In the genomic region with DNA sequence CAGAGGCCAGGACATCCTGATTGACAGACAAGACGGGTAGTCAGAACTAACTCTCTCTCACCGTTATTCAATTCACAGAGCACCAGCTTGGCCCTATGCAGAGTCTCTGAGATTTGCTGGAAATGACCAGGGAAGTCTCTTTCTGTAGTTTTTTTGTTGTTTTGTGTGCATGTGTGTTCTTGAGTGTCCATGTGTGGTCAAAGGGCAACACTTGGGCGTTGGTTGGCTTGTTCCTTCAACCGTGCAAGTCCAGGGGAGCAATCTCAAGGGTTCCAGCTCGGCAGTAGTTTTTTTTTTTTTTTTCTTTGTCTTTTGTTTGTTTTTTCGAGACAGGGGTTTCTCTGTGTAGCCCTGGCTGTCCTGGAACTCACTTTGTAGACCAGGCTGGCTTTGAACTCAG, we compare ENCODE assay signal across 14 mouse cellular contexts. TPM values are rescaled to one million over a fixed set of nuclear protein-coding genes. Genes with fewer than 3 reads are reported as not detected.
DNase-seq lines count a peak whose midpoint lies in the region; ATAC-seq and TF ChIP-seq lines count a peak whose summit lies in the region.
"Had no signal": no experiment of that assay in that cellular context is flagged by ENCODE, and none has a peak within 500 bp of the region (broad histone marks: within the 10 kb centered on the region; RNA-seq: fewer than 3 reads in every experiment).

No protein-coding gene starts in this region.

- TF ChIP-seq POLR2A in myocyte (IDR thresholded peaks at IDR 0.05; ENCODE audit: insufficient read length, low read depth) = no peak

- no peak overlapping the region for H3ac ChIP-seq in myocyte (ENCODE audit: control insufficient read depth, insufficient read length)

- WGBS in hindbrain, embryonic 10.5 days = 55% methylated on average over 6 of the region's 6 CpGs
- 48% methylated on average over 6 of the region's 6 CpGs for WGBS in hindbrain, embryonic 12.5 days

- no peak for DNase-seq in hindbrain, embryonic 10.5 days (ENCODE audit: low spot score)
- DNase-seq in kidney, postnatal 36 days = peak; percentile 71 to 73
- no peak for DNase-seq in left cerebral cortex, postnatal 4 days
- DNase-seq: cerebellum, adult 2 months; lung, postnatal 4 days; right cerebral cortex, postnatal 25 days had no signal

- peaks cover 26% of the 10 kb centered on the region for H3K79me2 ChIP-seq in myocyte (ENCODE audit: control insufficient read depth, insufficient read depth)

- peak overlapping the region; percentile 12; the same call in 1 of the 2 replicates for H3K27ac ChIP-seq in hindbrain, embryonic 10.5 days
- H3K27ac ChIP-seq in hindbrain, embryonic 12.5 days = no peak overlapping the region

- H3K4me2 ChIP-seq in hindbrain, embryonic 12.5 days (replicated peaks) = no peak overlapping the region; the same call in 1 of the 2 replicates
- H3K4me2 ChIP-seq in myocyte (ENCODE audit: low read depth) = no peak overlapping the region

- no peak overlapping the region for H3K9ac ChIP-seq in hindbrain, embryonic 12.5 days

- peaks cover 45% of the 10 kb centered on the region for H3K4me1 ChIP-seq in hindbrain, embryonic 10.5 days (replicated peaks)
- H3K4me1 ChIP-seq in hindbrain, embryonic 12.5 days = peaks cover 36% of the 10 kb centered on the region
- peaks cover 49% of the 10 kb centered on the region for H3K4me1 ChIP-seq in megakaryocyte, embryonic 14.5 days

- peaks cover 16% of the 10 kb centered on the region for H3K27me3 ChIP-seq in hindbrain, embryonic 10.5 days (ENCODE audit: insufficient read depth, poor library complexity, severe bottlenecking)
- peaks cover 9% of the 10 kb centered on the region; the same call in 1 of the 2 replicates for H3K27me3 ChIP-seq in hindbrain, embryonic 12.5 days
- H3K27me3 ChIP-seq in megakaryocyte, embryonic 14.5 days (replicated peaks) = peaks cover 9% of the 10 kb centered on the region
- no peaks in the 10 kb centered on the region for H3K27me3 ChIP-seq in myocyte (ENCODE audit: control insufficient read depth, insufficient read depth, insufficient read length)

- no peak for ATAC-seq in hindbrain, embryonic 12.5 days (ENCODE audit: low FRiP score)
- ATAC-seq in megakaryocyte, adult 5-6 weeks (ENCODE audit: poor library complexity, severe bottlenecking) = no peak
- ATAC-seq: hindbrain, embryonic 16.5 days had no signal

- no peaks in the 10 kb centered on the region for H3K9me3 ChIP-seq in hindbrain, embryonic 10.5 days
- no peaks in the 10 kb centered on the region for H3K9me3 ChIP-seq in hindbrain, embryonic 12.5 days (replicated peaks)
- no peaks in the 10 kb centered on the region; the same call in 1 of the 2 replicates for H3K9me3 ChIP-seq in megakaryocyte, embryonic 14.5 days

- intact Hi-C loops in left cerebral cortex, postnatal 4 days (cut with DNase I) = no loop called here

- H3K4me3 ChIP-seq in hindbrain, embryonic 10.5 days = peak overlapping the region; percentile 86; the same call in 1 of the 2 replicates
- no peak overlapping the region for H3K4me3 ChIP-seq in hindbrain, embryonic 12.5 days
- H3K4me3 ChIP-seq in megakaryocyte, embryonic 14.5 days (replicated peaks) = peak overlapping the region; percentile 99
- H3K4me3 ChIP-seq in myocyte = peak overlapping the region; percentile 93

- peaks cover 8% of the 10 kb centered on the region for H3K36me3 ChIP-seq in hindbrain, embryonic 10.5 days
- H3K36me3 ChIP-seq in hindbrain, embryonic 12.5 days = peaks cover 6% of the 10 kb centered on the region; the same call in 1 of the 2 replicates
- peaks cover 23% of the 10 kb centered on the region for H3K36me3 ChIP-seq in megakaryocyte, embryonic 14.5 days (replicated peaks; ENCODE audit: low read length)
- H3K36me3 ChIP-seq in myocyte (ENCODE audit: control insufficient read depth, insufficient read depth) = no peaks in the 10 kb centered on the region

TF ChIP-seq in myocyte, 11 proteins besides CTCF, POLR2A, EP300 and RAD21:
- TF ChIP-seq MYOD1 (IDR thresholded peaks at IDR 0.05; ENCODE audit: control insufficient read depth in 1 of 3, insufficient read length in 2 of 3, low read depth in 2 of 3) (no peak), MAX (IDR thresholded peaks at IDR 0.05; ENCODE audit: low read depth) (no peak), REST (IDR thresholded peaks at IDR 0.05; ENCODE audit: insufficient read depth, insufficient read length) (no peak), MYOG (IDR thresholded peaks at IDR 0.05; ENCODE audit: control insufficient read depth in 1 of 3, insufficient read depth in 1 of 3, insufficient read length in 2 of 3, low read depth in 2 of 3) (no peak), CEBPB (IDR thresholded peaks at IDR 0.05; ENCODE audit: insufficient read depth, poor library complexity, severe bottlenecking) (no peak), E2F4 (IDR thresholded peaks at IDR 0.05; ENCODE audit: insufficient read depth) (no peak), TCF3 (IDR thresholded peaks at IDR 0.05; ENCODE audit: insufficient read length, low read depth) (no peak), USF1 (IDR thresholded peaks at IDR 0.05; ENCODE audit: low read depth) (no peak), TCF12 (IDR thresholded peaks at IDR 0.05; ENCODE audit: insufficient read depth, poor library complexity, severe bottlenecking) (no peak), POLR2AphosphoS2 (IDR thresholded peaks at IDR 0.05; ENCODE audit: insufficient read length, low read depth) (no peak), SRF (IDR thresholded peaks at IDR 0.05; ENCODE audit: control insufficient read depth, insufficient read length, low read depth) (no peak)

RNA-seq across cellular contexts. Expression of a gene that starts 1.4 kb away (rescaled TPM):
- 4.1 and 6.7 TPM in 2 replicates for polyA plus RNA-seq in hindbrain, embryonic 10.5 days (2016; fragmentation: Nextera tagmentation; extraction: Ambion mirVana)
- polyA plus RNA-seq in hindbrain, embryonic 12.5 days (2016; fragmentation: Nextera tagmentation; extraction: Ambion mirVana) = 16.9 and 18.8 TPM in 2 replicates
- polyA plus RNA-seq in megakaryocyte, embryonic 14.5 days (2012; ENCODE audit: insufficient read depth, low replicate concordance) = not detected in 2 replicates
- total RNA-seq in megakaryocyte, adult 5-6 weeks (2015) = 6.1 and 22.8 TPM in 2 replicates
- not detected in 2 replicates for total RNA-seq in megakaryocyte, adult 5-6 weeks (2017)
- 9.2 TPM for polyA plus RNA-seq in myocyte (2012; fragmentation: generic; extraction: Trizol)
- total RNA-seq in left cerebral cortex, postnatal 4 days (2021) = 10 to 100 TPM; 30.8 to 32.7 TPM
- total RNA-seq: midbrain, postnatal 0 days had no signal
- polyA plus RNA-seq: CD4-positive, CD25-positive, alpha-beta regulatory T cell, adult 4 months; frontal cortex, adult 2 months had no signal

RNA-seq across cellular contexts. Expression of a gene that starts 26.0 kb away (rescaled TPM):
- polyA plus RNA-seq in hindbrain, embryonic 10.5 days (2016; fragmentation: Nextera tagmentation; extraction: Ambion mirVana) = 1.1 and 1.5 TPM in 2 replicates
- polyA plus RNA-seq in hindbrain, embryonic 12.5 days (2016; fragmentation: Nextera tagmentation; extraction: Ambion mirVana) = 4.1 and 4.5 TPM in 2 replicates
- polyA plus RNA-seq in megakaryocyte, embryonic 14.5 days (2012; ENCODE audit: insufficient read depth, low replicate concordance) = 372 and 610 TPM in 2 replicates
- 79.3 and 125 TPM in 2 replicates for total RNA-seq in megakaryocyte, adult 5-6 weeks (2015)
- total RNA-seq in megakaryocyte, adult 5-6 weeks (2017) = 55.5 and 59.5 TPM in 2 replicates
- polyA plus RNA-seq in myocyte (2012; fragmentation: generic; extraction: Trizol) = 74.7 TPM
- 1 to 10 TPM; 3.8 to 5.5 TPM for total RNA-seq in left cerebral cortex, postnatal 4 days (2021)

RNA-seq across cellular contexts. Expression of a gene that starts 26.9 kb away (rescaled TPM):
- polyA plus RNA-seq in hindbrain, embryonic 10.5 days (2016; fragmentation: Nextera tagmentation; extraction: Ambion mirVana) = 41.2 and 43.8 TPM in 2 replicates
- polyA plus RNA-seq in hindbrain, embryonic 12.5 days (2016; fragmentation: Nextera tagmentation; extraction: Ambion mirVana) = 39.0 and 43.9 TPM in 2 replicates
- polyA plus RNA-seq in megakaryocyte, embryonic 14.5 days (2012; ENCODE audit: insufficient read depth, low replicate concordance) = 164 and 173 TPM in 2 replicates
- 25.1 and 35.7 TPM in 2 replicates for total RNA-seq in megakaryocyte, adult 5-6 weeks (2015)
- total RNA-seq in megakaryocyte, adult 5-6 weeks (2017) = 40.6 and 43.1 TPM in 2 replicates
- polyA plus RNA-seq in myocyte (2012; fragmentation: generic; extraction: Trizol) = 91.9 TPM
- total RNA-seq in left cerebral cortex, postnatal 4 days (2021) = 10 to 100 TPM; 37.6 to 39.2 TPM

RNA-seq across cellular contexts. Expression of a gene that starts 30.8 kb away (rescaled TPM):
- polyA plus RNA-seq in hindbrain, embryonic 10.5 days (2016; fragmentation: Nextera tagmentation; extraction: Ambion mirVana) = 385 and 396 TPM in 2 replicates
- polyA plus RNA-seq in hindbrain, embryonic 12.5 days (2016; fragmentation: Nextera tagmentation; extraction: Ambion mirVana) = 290 and 291 TPM in 2 replicates
- polyA plus RNA-seq in megakaryocyte, embryonic 14.5 days (2012; ENCODE audit: insufficient read depth, low replicate concordance) = 314 and 1,236 TPM in 2 replicates
- 68.8 and 86.3 TPM in 2 replicates for total RNA-seq in megakaryocyte, adult 5-6 weeks (2015)
- 45.1 and 51.9 TPM in 2 replicates for total RNA-seq in megakaryocyte, adult 5-6 weeks (2017)
- polyA plus RNA-seq in myocyte (2012; fragmentation: generic; extraction: Trizol) = 322 TPM
- total RNA-seq in left cerebral cortex, postnatal 4 days (2021) = 100 to 1,000 TPM; 217 TPM

Comparison
In these comparisons a context has a peak if more than half of its experiments do, and no peak if none do; other contexts are left out.
1. DNase-seq: peak in kidney, postnatal 36 days (2 of 2); none in hindbrain, embryonic 10.5 days (single experiment) and left cerebral cortex, postnatal 4 days (single experiment).
2. RNA of a gene that starts 26.0 kb away (polyA plus RNA-seq): 372 to 610 TPM in megakaryocyte, embryonic 14.5 days and 74.7 TPM in myocyte (single experiment); 4.1 to 4.5 TPM in hindbrain, embryonic 12.5 days and 1.1 to 1.5 TPM in hindbrain, embryonic 10.5 days; every median in the first group is over 10 times any median in the second.